Mouse (Mus musculus) cerebellum, adult (tissue): Measurements from ENCODE around the gene Rap1b.

Source experiments
- ATAC-seq: cut with Nextera tagmentation; 2 replicates; pipeline ENCODE4 v1.9.2; 2017; ENCODE audit warnings: mild to moderate bottlenecking, moderate library complexity, mixed read lengths; ENCODE audit not compliant: insufficient number of reproducible peaks, low FRiP score, low TSS enrichment

Gene Rap1b

GRCm38 (mm10) chr10:117774011-117774816 is 71.6 kb downstream of the Rap1b start:
- no peak for ATAC-seq

- no peak for ATAC-seq
Measured at GRCm38 (mm10) chr10:117773106-117773720, 72.6 kb downstream of the Rap1b start.

- ATAC-seq: no peak
Measured at GRCm38 (mm10) chr10:117772364-117773105, 73.3 kb downstream of the Rap1b start.

GRCm38 (mm10) chr10:117771131-117771510 is 74.7 kb downstream of the Rap1b start:
- ATAC-seq: no peak

- ATAC-seq: no peak
Measured at GRCm38 (mm10) chr10:117770286-117771130, 75.3 kb downstream of the Rap1b start.

- ATAC-seq: no peak
Measured at GRCm38 (mm10) chr10:117769541-117770285, 76.1 kb downstream of the Rap1b start.

GRCm38 (mm10) chr10:117768141-117768440 is 77.7 kb downstream of the Rap1b start:
- ATAC-seq: no peak

- no peak for ATAC-seq
Measured at GRCm38 (mm10) chr10:117767286-117768140, 78.3 kb downstream of the Rap1b start.

- ATAC-seq: no peak
Measured at GRCm38 (mm10) chr10:117766896-117767160, 79.0 kb downstream of the Rap1b start.

- ATAC-seq: no peak
Measured at GRCm38 (mm10) chr10:117766111-117766895, 79.5 kb downstream of the Rap1b start.

- no peak for ATAC-seq
Measured at GRCm38 (mm10) chr10:117765116-117765894, 80.5 kb downstream of the Rap1b start.

- ATAC-seq: no peak
Measured at GRCm38 (mm10) chr10:117764598-117764997, 81.2 kb downstream of the Rap1b start.
